25 mouse cellular contexts compared by ENCODE assay signal in genomic region chr2:4340378-4340777, GRCm38 (mm10).
A peak's percentile ranks its signal among the peaks of the same experiment; 100 is the strongest.
DNase-seq lines count a peak whose midpoint lies in the region; ATAC-seq lines count a peak whose summit lies in the region.
"Had no signal": no experiment of that assay in that cellular context is flagged by ENCODE, and none has a peak within 500 bp of the region (broad histone marks: within the 10 kb centered on the region; RNA-seq: fewer than 3 reads in every experiment).

No protein-coding gene starts in this region.

- no peaks in the 10 kb centered on the region for H3K27me3 ChIP-seq in hindbrain, embryonic 13.5 days
- no peaks in the 10 kb centered on the region for H3K27me3 ChIP-seq in hindbrain, embryonic 11.5 days (ENCODE audit: control insufficient read depth, insufficient read depth, low read length)
- no peaks in the 10 kb centered on the region for H3K27me3 ChIP-seq in embryonic facial prominence, embryonic 14.5 days (replicated peaks; ENCODE audit: control insufficient read depth, insufficient read depth, low read length)
- no peaks in the 10 kb centered on the region for H3K27me3 ChIP-seq in limb, embryonic 13.5 days
- H3K27me3 ChIP-seq: heart, embryonic 12.5 days; midbrain, embryonic 13.5 days; neural tube, embryonic 12.5 days had no signal

- H3K4me3 ChIP-seq in hindbrain, embryonic 13.5 days = no peak overlapping the region
- no peak overlapping the region for H3K4me3 ChIP-seq in hindbrain, embryonic 11.5 days (ENCODE audit: low read depth, low read length)
- no peak overlapping the region for H3K4me3 ChIP-seq in embryonic facial prominence, embryonic 14.5 days (ENCODE audit: low read depth, low read length)
- H3K4me3 ChIP-seq in limb, embryonic 13.5 days = no peak overlapping the region
- H3K4me3 ChIP-seq: erythroblast, embryonic 14.5 days; heart, embryonic 12.5 days; left cerebral cortex, adult 2 months; midbrain, embryonic 13.5 days; neural tube, embryonic 12.5 days had no signal

- 0 out of 2 replicates have a peak overlapping the region, but pooled peaks have one; percentile 4 for H3K27ac ChIP-seq in hindbrain, embryonic 13.5 days
- H3K27ac ChIP-seq in hindbrain, embryonic 11.5 days (ENCODE audit: low read depth, low read length) = no peak overlapping the region
- peak overlapping the region; percentile 73 for H3K27ac ChIP-seq in embryonic facial prominence, embryonic 14.5 days (replicated peaks; ENCODE audit: low read depth, low read length)
- H3K27ac ChIP-seq in limb, embryonic 13.5 days = peak overlapping the region; percentile 83
- H3K27ac ChIP-seq: left cerebral cortex, adult 2 months; macrophage; midbrain, embryonic 13.5 days; neural tube, embryonic 12.5 days had no signal

- no peak for ATAC-seq in hindbrain, embryonic 13.5 days (ENCODE audit: low FRiP score)
- no peak for ATAC-seq in hindbrain, embryonic 11.5 days (ENCODE audit: low FRiP score)
- peak; percentile 20; the same call in 1 of the 2 replicates for ATAC-seq in embryonic facial prominence, embryonic 14.5 days (ENCODE audit: low read depth)
- ATAC-seq in limb, embryonic 13.5 days (ENCODE audit: low FRiP score, low read depth) = peak; percentile 51; the same call in 1 of the 2 replicates
- ATAC-seq: forebrain, embryonic 14.5 days; inflammation-experienced regulatory T-cells, adult 6 months; midbrain, embryonic 13.5 days had no signal

- no peak overlapping the region for H3K9ac ChIP-seq in hindbrain, embryonic 13.5 days
- H3K9ac ChIP-seq in hindbrain, embryonic 11.5 days (ENCODE audit: low read depth, low read length) = no peak overlapping the region
- H3K9ac ChIP-seq in embryonic facial prominence, embryonic 14.5 days (ENCODE audit: low read depth, low read length) = no peak overlapping the region
- H3K9ac ChIP-seq in limb, embryonic 13.5 days = no peak overlapping the region
- H3K9ac ChIP-seq: heart, embryonic 12.5 days; midbrain, embryonic 13.5 days; neural tube, embryonic 12.5 days had no signal

- DNase-seq in embryo, embryonic 10 days (ENCODE audit: low spot score) = peak; percentile 39
- no peak for DNase-seq in embryo, embryonic 11 days
- DNase-seq in hindbrain, embryonic 11.5 days (ENCODE audit: low spot score) = no peak
- peak; percentile 62 for DNase-seq in embryonic facial prominence, embryonic 14.5 days (ENCODE audit: low spot score)
- no peak for DNase-seq in layer of hippocampus, adult 8-10 months (ENCODE audit: low spot score in 2 of 2)
- DNase-seq in spleen, postnatal 36 days (ENCODE audit: low spot score in 2 of 2) = no peak
- DNase-seq: adrenal gland, postnatal 10 days; cerebellum, adult 9-10 months; gastrocnemius, postnatal 36 days; heart, postnatal 36 days; kidney, adult 8-10 months; kidney, postnatal 25 days; liver; right cerebral cortex, adult 18-20 months; thymus, postnatal 25 days had no signal

- no peak overlapping the region for H3K4me2 ChIP-seq in hindbrain, embryonic 13.5 days
- no peak overlapping the region for H3K4me2 ChIP-seq in hindbrain, embryonic 11.5 days (replicated peaks; ENCODE audit: low read depth, low read length)
- no peak overlapping the region; the same call in 1 of the 2 replicates for H3K4me2 ChIP-seq in embryonic facial prominence, embryonic 14.5 days (ENCODE audit: low read depth, low read length)
- peak overlapping the region; percentile 7; the same call in 1 of the 2 replicates for H3K4me2 ChIP-seq in limb, embryonic 13.5 days (replicated peaks)
- H3K4me2 ChIP-seq: heart, embryonic 12.5 days; midbrain, embryonic 13.5 days; neural tube, embryonic 12.5 days had no signal

- 0 out of 2 replicates have a peak, but pooled peaks cover 3% of the 10 kb centered on the region for H3K9me3 ChIP-seq in hindbrain, embryonic 13.5 days
- no peaks in the 10 kb centered on the region for H3K9me3 ChIP-seq in hindbrain, embryonic 11.5 days (ENCODE audit: control insufficient read depth, low read length)
- H3K9me3 ChIP-seq in embryonic facial prominence, embryonic 14.5 days (ENCODE audit: control insufficient read depth, low read length) = 0 out of 2 replicates have a peak, but pooled peaks cover 3% of the 10 kb centered on the region
- no peaks in the 10 kb centered on the region for H3K9me3 ChIP-seq in limb, embryonic 13.5 days
- H3K9me3 ChIP-seq: heart, embryonic 12.5 days; midbrain, embryonic 13.5 days; neural tube, embryonic 12.5 days had no signal

- 52% methylated on average over 10 of the region's 10 CpGs for WGBS in hindbrain, embryonic 13.5 days
- WGBS in hindbrain, embryonic 11.5 days = 64% methylated on average over 10 of the region's 10 CpGs
- 41% methylated on average over 10 of the region's 10 CpGs for WGBS in embryonic facial prominence, embryonic 14.5 days
- 30% methylated on average over 10 of the region's 10 CpGs for WGBS in limb, embryonic 13.5 days

- H3K4me1 ChIP-seq in hindbrain, embryonic 13.5 days (replicated peaks) = peaks cover 32% of the 10 kb centered on the region
- H3K4me1 ChIP-seq in hindbrain, embryonic 11.5 days (replicated peaks; ENCODE audit: control insufficient read depth, insufficient read depth, low read length) = no peaks in the 10 kb centered on the region
- peaks cover 40% of the 10 kb centered on the region for H3K4me1 ChIP-seq in embryonic facial prominence, embryonic 14.5 days (ENCODE audit: control insufficient read depth, insufficient read depth, low read length)
- peaks cover 65% of the 10 kb centered on the region for H3K4me1 ChIP-seq in limb, embryonic 13.5 days

- no peaks in the 10 kb centered on the region for H3K36me3 ChIP-seq in hindbrain, embryonic 13.5 days
- no peaks in the 10 kb centered on the region for H3K36me3 ChIP-seq in hindbrain, embryonic 11.5 days (ENCODE audit: control insufficient read depth, insufficient read depth, low read length)
- no peaks in the 10 kb centered on the region for H3K36me3 ChIP-seq in embryonic facial prominence, embryonic 14.5 days (ENCODE audit: control insufficient read depth, insufficient read depth, low read length)
- H3K36me3 ChIP-seq in limb, embryonic 13.5 days = peaks cover 8% of the 10 kb centered on the region; the same call in 1 of the 2 replicates
- H3K36me3 ChIP-seq: heart, embryonic 12.5 days; midbrain, embryonic 13.5 days; neural tube, embryonic 12.5 days had no signal

Comparison
In these comparisons a context has a peak if more than half of its experiments do, and no peak if none do; other contexts are left out.
1. DNase-seq: peak in embryo, embryonic 10 days (single experiment) and embryonic facial prominence, embryonic 14.5 days (single experiment); none in embryo, embryonic 11 days (single experiment), hindbrain, embryonic 11.5 days (single experiment), layer of hippocampus, adult 8-10 months (0 of 2) and spleen, postnatal 36 days (0 of 2).
2. ATAC-seq: peak in embryonic facial prominence, embryonic 14.5 days (single experiment) and limb, embryonic 13.5 days (single experiment); none in hindbrain, embryonic 13.5 days (single experiment) and hindbrain, embryonic 11.5 days (single experiment).